Mouse (Mus musculus) midbrain, embryonic 10.5 days (tissue): ENCODE data around the gene Glra3. TPM values are rescaled to one million over a fixed set of nuclear protein-coding genes. Genes with fewer than 3 reads are reported as not detected.
A peak's percentile ranks its signal among the peaks of the same experiment; 100 is the strongest.

Experiments used
- DNase-seq: peaks from one replicate; pipeline ENCODE4 v3.0.0-alpha.2; 2017; ENCODE audit warnings: low spot score
- H3K27ac ChIP-seq: fragments of 300-500 bp; sonication (generic); replicated peaks from 2 replicates; pipeline ENCODE4 v1.5.1; 2016; ENCODE audit warnings: mild to moderate bottlenecking
- H3K27me3 ChIP-seq: fragments of 300-500 bp; sonication (generic); 2 replicates; pipeline ENCODE4 v1.6.1; 2016; ENCODE audit warnings: low read depth, mild to moderate bottlenecking; ENCODE audit not compliant: poor library complexity, severe bottlenecking
- H3K36me3 ChIP-seq: fragments of 300-500 bp; sonication (generic); 2 replicates; pipeline ENCODE4 v1.6.1; 2016; ENCODE audit warnings: mild to moderate bottlenecking, moderate library complexity
- H3K4me1 ChIP-seq: fragments of 300-500 bp; sonication (generic); 2 replicates; pipeline ENCODE4 v1.6.1; 2016
- H3K4me3 ChIP-seq: fragments of 300-500 bp; sonication (generic); 2 replicates; pipeline ENCODE4 v1.5.1; 2016; ENCODE audit warnings: mild to moderate bottlenecking, moderate library complexity
- H3K9me3 ChIP-seq: fragments of 300-500 bp; sonication (generic); replicated peaks from 2 replicates; pipeline ENCODE4 v1.6.1; 2016; ENCODE audit warnings: mild to moderate bottlenecking
- WGBS: fragments of 180-500 bp; shearing (Covaris S2); methylation state at CpG from one replicate; pipeline ENCODE4 v1.1.7; 2016; 5-methylcytosine and 5-hydroxymethylcytosine counted together
- polyA plus RNA-seq: library from polyadenylated mRNA; unstranded; fragments of >200 nt; fragmentation: Nextera tagmentation; extraction: Ambion mirVana; gene quantifications from 2 replicates; pipeline ENCODE4 v1.2.1, GENCODE M21; 2016

Gene Glra3
- 0.05 and 0.12 TPM in 2 replicates for polyA plus RNA-seq

DNA sequence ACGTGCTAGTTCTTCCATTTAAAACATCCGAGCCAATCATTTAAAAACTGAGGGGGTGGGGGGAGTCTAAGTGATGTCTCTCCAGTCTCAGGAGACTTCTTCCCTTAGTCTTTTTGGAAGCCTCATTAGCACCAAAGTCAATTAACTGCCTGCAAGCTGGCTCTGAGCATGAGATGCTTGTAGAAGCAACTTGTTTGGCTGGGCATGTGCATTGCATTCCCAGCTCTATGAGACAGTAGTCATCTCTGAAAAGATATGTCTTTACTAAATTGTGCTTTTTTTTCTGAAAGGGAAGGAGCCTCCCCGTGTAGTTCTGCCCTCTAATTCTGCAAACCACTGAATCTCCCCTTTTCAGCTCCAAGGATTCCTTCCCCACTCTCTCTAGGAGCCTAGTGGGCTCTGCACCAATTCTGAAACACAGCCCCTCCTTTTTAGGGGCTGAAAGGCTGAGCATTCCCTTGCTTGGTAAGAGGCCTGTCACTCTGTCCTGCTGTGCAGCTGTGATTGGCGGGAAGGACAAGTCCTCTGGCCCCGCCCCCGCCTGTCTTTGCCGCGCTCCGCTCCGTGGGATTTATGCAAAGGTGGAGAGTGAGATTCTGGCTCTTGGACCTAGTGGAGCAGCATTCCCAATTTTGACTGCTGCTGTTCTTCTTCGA lies at the start of gene Glra3:
Gene Glra3, plus strand, starts transcription at position 591 of the 656 bp plus-strand sequence.
- peak; percentile 68 for DNase-seq
- no peaks in the 10 kb centered on the region for H3K36me3 ChIP-seq
- no peaks in the 10 kb centered on the region for H3K27me3 ChIP-seq
- peaks cover 13% of the 10 kb centered on the region for H3K4me1 ChIP-seq
- H3K9me3 ChIP-seq = no peaks in the 10 kb centered on the region
- WGBS = 13% methylated on average over 11 of the region's 11 CpGs
- 0 out of 2 replicates have a peak within 1 kb of the TSS, but pooled peaks have one; percentile 42 for H3K27ac ChIP-seq
- peak within 1 kb of the TSS; percentile 54 for H3K4me3 ChIP-seq

DNA sequence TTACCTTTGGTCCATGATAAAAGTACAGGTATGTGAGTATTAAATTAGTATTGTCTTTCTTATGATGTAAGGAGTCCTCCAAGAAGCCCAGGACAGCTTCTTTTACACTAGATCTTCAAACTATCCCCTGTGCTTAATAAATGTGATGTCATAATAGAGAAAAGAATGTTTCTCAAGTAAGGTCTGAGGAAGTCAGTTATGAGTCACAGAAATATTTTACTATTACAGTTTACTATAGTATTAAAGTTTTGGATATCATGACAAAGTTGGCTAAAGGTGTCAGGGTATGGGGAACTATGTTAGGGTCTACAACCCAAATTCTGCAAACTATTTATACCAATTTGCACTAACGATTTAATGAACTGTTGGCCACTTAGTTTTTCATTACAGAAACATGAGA lies 33.4 kb upstream of the Glra3 start, which contains the start of gene Adam29:
Gene Adam29, minus strand, starts transcription at position 101 of the 400 bp plus-strand sequence.
- H3K9me3 ChIP-seq = no peaks in the 10 kb centered on the region
- DNase-seq = no peak
- H3K27me3 ChIP-seq = no peaks in the 10 kb centered on the region
- 94% methylated on average over 1 of the region's 1 CpGs for WGBS
- H3K27ac ChIP-seq = no peak within 1 kb of the TSS
- H3K36me3 ChIP-seq = no peaks in the 10 kb centered on the region
- H3K4me3 ChIP-seq = no peak within 1 kb of the TSS
- no peaks in the 10 kb centered on the region for H3K4me1 ChIP-seq

DNA sequence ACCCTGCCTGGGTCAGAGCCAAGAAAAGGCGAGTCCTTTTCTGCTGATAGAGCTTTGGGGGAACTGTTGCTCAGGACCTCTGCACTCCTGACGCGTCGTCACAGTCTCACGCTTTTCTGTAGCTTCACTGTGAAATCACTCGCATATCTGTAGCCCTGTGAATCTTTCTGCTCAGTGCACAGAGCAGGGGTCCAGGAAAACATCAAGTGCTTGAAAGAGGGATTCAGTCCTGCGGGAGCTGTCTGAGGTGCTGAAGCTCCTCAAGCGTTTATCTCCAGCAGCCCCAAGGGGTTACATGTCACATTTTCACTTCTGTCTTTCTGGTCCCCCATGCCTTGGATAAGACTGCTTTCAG lies 243 bp downstream of the Glra3 start:
- no peaks in the 10 kb centered on the region for H3K36me3 ChIP-seq
- no peaks in the 10 kb centered on the region for H3K27me3 ChIP-seq
- 0 out of 2 replicates have a peak overlapping the region, but pooled peaks have one; percentile 42 for H3K27ac ChIP-seq
- no peaks in the 10 kb centered on the region for H3K9me3 ChIP-seq
- peak overlapping the region; percentile 54 for H3K4me3 ChIP-seq
- WGBS = under 1% methylated on average over 8 of the region's 8 CpGs
- H3K4me1 ChIP-seq = peaks cover 13% of the 10 kb centered on the region
- peak; percentile 70 for DNase-seq

DNA sequence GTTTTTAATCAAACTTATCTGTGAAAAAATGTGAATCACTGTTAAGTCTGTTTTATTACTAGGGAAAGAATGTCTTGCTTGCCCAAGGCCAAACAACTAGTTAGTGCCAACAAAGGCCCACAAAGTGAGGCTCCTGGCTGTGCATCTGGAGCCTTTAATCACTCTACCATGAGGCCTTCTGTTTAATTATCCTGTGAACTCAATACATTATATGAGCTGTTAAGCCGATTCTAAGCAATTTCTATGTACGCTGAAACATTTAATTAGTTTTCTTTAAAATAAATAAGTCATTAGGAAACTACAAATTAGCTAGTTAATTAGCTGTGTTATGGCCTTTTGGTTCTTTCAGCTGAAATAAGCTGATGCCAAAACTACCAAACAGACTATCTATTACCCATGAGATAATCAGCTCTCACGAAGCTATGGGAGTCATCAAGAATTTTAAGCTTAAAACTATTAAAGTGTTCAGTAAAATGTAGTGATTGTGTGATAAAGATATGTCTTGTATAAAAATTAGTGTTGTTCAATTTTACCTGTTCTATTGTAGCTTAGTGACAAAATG lies 24.6 kb downstream of the Glra3 start:
- no peaks in the 10 kb centered on the region for H3K9me3 ChIP-seq
- no peak for DNase-seq
- no peak overlapping the region for H3K4me3 ChIP-seq
- no peaks in the 10 kb centered on the region for H3K27me3 ChIP-seq
- no peak overlapping the region for H3K27ac ChIP-seq
- 82% methylated on average over 3 of the region's 3 CpGs for WGBS
- no peaks in the 10 kb centered on the region for H3K4me1 ChIP-seq
- H3K36me3 ChIP-seq = no peaks in the 10 kb centered on the region

DNA sequence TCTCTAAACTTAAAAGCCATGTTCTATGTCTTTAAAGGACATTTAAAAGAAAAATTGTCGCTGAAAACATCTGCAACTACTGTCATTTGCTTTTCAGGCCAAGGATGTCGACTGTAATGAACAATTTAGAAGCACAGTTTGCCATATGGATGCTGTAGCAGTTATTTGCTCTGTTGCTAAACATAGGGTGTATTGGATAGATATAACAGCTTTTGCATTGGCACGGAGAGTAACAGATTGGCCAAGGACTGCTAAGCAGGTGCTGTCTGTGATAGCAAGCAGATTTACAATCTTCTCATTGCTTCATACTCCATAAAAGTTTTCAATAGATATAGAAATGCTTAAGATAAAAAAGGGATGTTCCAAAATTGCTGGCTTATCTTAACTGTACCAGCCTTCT lies 57.6 kb downstream of the Glra3 start:
- Histone ChIP-seq H3K4me1 (no peaks in the 10 kb centered on the region), H3K36me3 (no peaks in the 10 kb centered on the region), H3K9me3 (no peaks in the 10 kb centered on the region), H3K4me3 (no peak overlapping the region), H3K27me3 (no peaks in the 10 kb centered on the region), H3K27ac (no peak overlapping the region)
- 84% methylated on average over 3 of the region's 3 CpGs for WGBS
- no peak for DNase-seq

DNA sequence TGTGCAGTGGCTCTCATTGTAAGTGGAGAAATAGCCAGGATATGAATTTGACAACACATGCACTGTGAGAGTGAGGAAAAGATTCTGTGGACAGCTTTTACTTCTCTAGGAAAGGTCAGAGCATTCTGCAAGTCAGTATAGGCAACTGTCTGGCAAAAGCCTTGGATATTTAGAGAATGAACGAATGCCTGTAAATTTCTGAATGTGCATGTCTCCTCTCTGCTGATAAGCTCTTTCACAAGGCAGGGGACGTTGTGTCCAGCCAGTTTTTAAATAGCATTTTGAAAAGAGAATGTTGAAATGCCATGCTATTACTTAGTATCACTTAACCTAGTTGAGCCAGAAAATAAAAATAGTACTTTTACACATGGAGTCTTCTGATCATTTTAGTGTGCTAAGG lies 114.1 kb downstream of the Glra3 start:
- H3K9me3 ChIP-seq = no peaks in the 10 kb centered on the region
- no peaks in the 10 kb centered on the region for H3K4me1 ChIP-seq
- H3K27me3 ChIP-seq = no peaks in the 10 kb centered on the region
- H3K27ac ChIP-seq = no peak overlapping the region
- 79% methylated on average over 2 of the region's 2 CpGs for whole genome bisulfite sequencing
- no peaks in the 10 kb centered on the region for H3K36me3 ChIP-seq
- no peak for DNase-seq
- H3K4me3 ChIP-seq = no peak overlapping the region

DNA sequence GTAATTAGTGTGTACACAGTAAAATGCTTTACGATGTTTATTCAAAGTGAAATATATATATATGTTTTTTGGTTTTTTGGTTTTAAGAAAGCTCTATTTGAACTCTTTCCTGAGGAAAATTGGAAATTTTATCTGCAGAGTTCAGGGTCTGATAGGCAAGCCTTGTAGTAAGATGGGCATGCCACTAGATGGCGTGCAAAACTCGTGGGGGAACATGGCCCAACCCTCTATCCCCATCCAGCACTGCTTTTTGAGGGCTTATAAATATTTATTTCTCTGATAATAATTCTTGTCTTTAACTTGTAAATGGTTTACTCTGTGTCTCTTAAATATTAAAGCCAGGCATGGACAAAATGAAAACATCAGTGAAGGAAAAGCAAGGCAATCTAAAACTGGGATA lies 122.8 kb downstream of the Glra3 start:
- H3K9me3 ChIP-seq = no peaks in the 10 kb centered on the region
- H3K36me3 ChIP-seq = no peaks in the 10 kb centered on the region
- no peaks in the 10 kb centered on the region for H3K4me1 ChIP-seq
- WGBS = 22% methylated on average over 3 of the region's 3 CpGs
- H3K27me3 ChIP-seq = no peaks in the 10 kb centered on the region
- no peak overlapping the region for H3K4me3 ChIP-seq
- peak; percentile 46 for DNase-seq
- no peak overlapping the region for H3K27ac ChIP-seq

DNA sequence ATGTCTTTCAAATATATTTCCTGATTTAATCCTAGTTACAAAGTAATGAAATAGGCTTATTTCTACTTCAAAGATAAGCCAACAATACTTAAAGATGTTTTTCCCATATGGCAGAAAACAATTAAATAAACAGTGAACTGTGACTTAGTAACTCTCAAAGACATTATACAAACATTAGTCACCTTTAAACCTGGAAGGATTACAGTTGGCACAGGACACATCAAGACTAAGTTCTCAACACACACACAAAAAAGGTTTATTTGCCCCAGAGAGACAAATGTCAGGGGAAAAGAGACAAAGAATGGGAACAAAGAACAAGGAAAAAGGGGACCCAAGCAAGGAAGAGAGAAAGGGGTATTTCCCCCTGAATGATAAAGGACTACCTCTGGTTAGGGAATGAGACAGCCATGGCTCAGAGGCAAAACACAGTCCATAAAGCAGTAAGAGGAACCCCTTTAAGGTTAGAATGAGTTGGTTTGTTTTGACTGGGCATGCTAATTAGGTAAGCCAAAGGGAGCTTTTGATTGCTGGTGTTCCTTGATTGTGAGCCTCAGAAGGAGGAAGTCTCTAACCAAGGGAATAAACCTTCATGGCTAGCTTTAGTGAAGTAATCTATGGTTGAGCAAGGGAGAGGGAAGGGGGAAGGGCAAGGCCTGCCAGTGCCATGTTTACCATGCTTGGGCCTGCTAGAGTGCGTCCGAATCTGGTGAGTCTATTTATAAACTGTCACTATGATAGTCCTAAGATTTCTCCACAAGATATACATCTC lies 130.4 kb downstream of the Glra3 start:
- 68% methylated on average over 2 of the region's 2 CpGs for WGBS
- no peak for DNase-seq
- Histone ChIP-seq H3K27ac (no peak overlapping the region), H3K36me3 (no peaks in the 10 kb centered on the region), H3K4me3 (no peak overlapping the region), H3K9me3 (no peaks in the 10 kb centered on the region), H3K27me3 (no peaks in the 10 kb centered on the region), H3K4me1 (no peaks in the 10 kb centered on the region)

DNA sequence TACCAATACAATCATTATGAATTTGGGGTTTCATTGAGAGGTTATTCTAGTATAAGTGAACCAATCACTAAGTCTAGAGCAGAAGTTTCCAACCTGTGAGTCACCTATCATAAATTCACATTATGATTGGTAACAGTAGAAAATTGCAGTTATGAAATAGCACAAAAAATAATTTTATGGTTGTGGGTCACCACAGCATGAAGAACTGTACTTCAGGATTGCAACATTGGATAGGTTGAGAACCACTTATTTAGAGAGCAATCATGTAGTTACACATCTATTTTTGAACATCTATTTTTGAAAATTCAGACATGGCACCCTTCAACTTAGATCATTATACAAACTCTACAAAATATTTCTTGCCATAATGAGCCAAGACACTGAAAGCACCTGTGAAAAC lies 143.4 kb downstream of the Glra3 start:
- Histone ChIP-seq H3K36me3 (no peaks in the 10 kb centered on the region), H3K4me1 (no peaks in the 10 kb centered on the region), H3K4me3 (no peak overlapping the region), H3K27me3 (no peaks in the 10 kb centered on the region), H3K9me3 (no peaks in the 10 kb centered on the region), H3K27ac (no peak overlapping the region)
- no peak for DNase-seq

DNA sequence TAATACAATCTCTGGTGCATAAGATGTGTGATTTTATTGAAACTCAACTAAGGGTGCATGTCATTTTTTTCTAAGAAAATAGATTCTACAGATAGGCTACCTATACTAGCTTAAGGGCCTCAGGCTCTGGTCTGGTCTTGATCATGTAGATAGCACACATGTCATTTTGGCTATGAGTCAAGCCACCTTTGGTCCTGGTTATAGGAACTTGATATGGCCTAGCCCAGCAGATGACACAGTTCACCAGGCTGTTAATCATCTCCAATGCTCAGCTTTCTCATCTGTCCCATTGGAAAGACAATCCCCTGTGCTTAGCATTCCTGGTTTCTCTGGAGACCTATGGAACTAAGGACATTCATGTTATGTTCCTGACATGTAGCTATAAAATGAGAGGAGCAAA lies 154.1 kb downstream of the Glra3 start:
- Histone ChIP-seq H3K27me3 (no peaks in the 10 kb centered on the region), H3K4me1 (no peaks in the 10 kb centered on the region), H3K4me3 (no peak overlapping the region), H3K36me3 (no peaks in the 10 kb centered on the region), H3K27ac (no peak overlapping the region), H3K9me3 (no peaks in the 10 kb centered on the region)
- DNase-seq = no peak

DNA sequence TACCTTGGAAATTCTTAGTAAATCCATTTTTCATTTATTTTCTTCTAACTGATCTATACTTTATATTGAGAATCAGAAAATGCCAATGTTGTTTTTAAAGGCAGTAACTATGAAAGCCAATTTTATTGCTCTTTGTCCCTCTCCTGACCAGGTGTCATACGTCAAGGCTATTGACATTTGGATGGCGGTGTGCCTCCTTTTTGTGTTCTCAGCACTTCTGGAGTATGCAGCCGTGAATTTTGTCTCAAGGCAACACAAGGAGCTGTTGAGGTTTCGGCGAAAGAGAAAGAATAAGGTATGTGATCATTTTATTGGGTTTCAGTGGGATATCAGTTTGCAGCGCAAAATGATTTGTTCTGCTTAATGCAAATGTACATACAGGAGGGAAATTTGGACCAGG lies 170.0 kb downstream of the Glra3 start:
- 93% methylated on average over 6 of the region's 6 CpGs for WGBS
- no peak overlapping the region for H3K27ac ChIP-seq
- DNase-seq = no peak

DNA sequence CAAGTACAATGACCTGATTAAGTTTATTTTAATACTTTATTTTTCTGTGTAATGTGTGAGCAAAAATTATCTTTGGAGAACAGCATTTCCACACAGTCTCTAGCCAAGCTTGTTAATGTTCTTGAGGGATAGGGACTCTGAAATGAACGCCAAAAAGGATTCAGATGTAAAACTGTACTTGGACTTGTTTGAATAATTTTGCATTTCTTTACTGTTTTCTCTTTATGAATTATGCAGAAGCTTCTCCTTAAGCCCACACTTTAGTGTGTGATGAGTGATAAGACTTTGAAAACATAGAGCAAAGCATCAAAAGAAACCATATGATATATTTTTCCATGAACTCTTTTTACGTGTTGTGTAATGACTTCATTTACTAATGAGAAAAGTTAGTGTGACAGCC lies 189.1 kb downstream of the Glra3 start:
- 96% methylated on average over 2 of the region's 2 CpGs for WGBS
- Histone ChIP-seq H3K4me1 (no peaks in the 10 kb centered on the region), H3K27ac (no peak overlapping the region), H3K9me3 (no peaks in the 10 kb centered on the region), H3K36me3 (no peaks in the 10 kb centered on the region), H3K27me3 (no peaks in the 10 kb centered on the region), H3K4me3 (no peak overlapping the region)
- DNase-seq = no peak

More for the DNA sequence above, 170.0 kb downstream of the Glra3 start:
- Histone ChIP-seq H3K36me3 (no peaks in the 10 kb centered on the region), H3K27me3 (no peaks in the 10 kb centered on the region), H3K9me3 (no peaks in the 10 kb centered on the region), H3K4me3 (no peak overlapping the region), H3K4me1 (no peaks in the 10 kb centered on the region)

DNA sequence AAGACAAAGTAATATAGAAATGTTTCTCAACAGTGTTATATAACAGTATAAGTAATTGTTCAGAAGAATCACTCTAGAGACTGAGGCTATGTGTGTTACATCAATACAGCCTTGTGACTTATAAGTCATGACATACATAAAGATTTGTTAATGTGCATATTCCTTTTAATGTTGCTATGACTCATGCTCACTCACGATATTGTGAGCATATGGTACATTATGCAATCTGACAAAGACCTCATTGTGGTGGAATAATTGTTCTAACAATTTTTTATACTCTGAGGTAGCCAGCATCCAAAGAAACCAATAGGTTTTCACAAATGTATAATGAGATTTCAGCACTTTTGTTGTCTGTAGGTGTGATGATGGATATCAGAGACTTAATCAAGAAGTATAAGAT lies 210.4 kb downstream of the Glra3 start:
- H3K36me3 ChIP-seq = no peaks in the 10 kb centered on the region
- no peaks in the 10 kb centered on the region for H3K4me1 ChIP-seq
- DNase-seq = no peak
- no peaks in the 10 kb centered on the region for H3K9me3 ChIP-seq
- no peak overlapping the region for H3K27ac ChIP-seq
- no peaks in the 10 kb centered on the region for H3K27me3 ChIP-seq
- WGBS = 75% methylated on average over 1 of the region's 1 CpGs
- H3K4me3 ChIP-seq = no peak overlapping the region
